Mouse (Mus musculus) erythroblast, embryonic 14.5 days (primary cell): ENCODE results near the gene Zdhhc13. TPM values are rescaled to one million over a fixed set of nuclear protein-coding genes. Genes with fewer than 3 reads are reported as not detected.

Experiments
- H3K27me3 ChIP-seq: 2 replicates; pipeline ENCODE4 v1.6.1; 2012; ENCODE audit warnings: inconsistent platforms; ENCODE audit not compliant: control insufficient read depth
- H3K36me3 ChIP-seq: 2 replicates; pipeline ENCODE4 v1.6.1; 2012; ENCODE audit warnings: mild to moderate bottlenecking, inconsistent platforms; ENCODE audit not compliant: control insufficient read depth
- H3K4me1 ChIP-seq: 2 replicates; pipeline ENCODE4 v1.6.1; 2012; ENCODE audit warnings: inconsistent platforms; ENCODE audit not compliant: control insufficient read depth
- H3K4me3 ChIP-seq: replicated peaks from 2 replicates; pipeline ENCODE3; 2012; ENCODE audit warnings: moderate library complexity, mild to moderate bottlenecking, inconsistent platforms
- H3K9me3 ChIP-seq: 2 replicates; pipeline ENCODE4 v1.6.1; 2012; ENCODE audit warnings: low read length, inconsistent platforms, mixed read lengths; ENCODE audit not compliant: control insufficient read depth
- GATA1 ChIP-seq: IDR thresholded peaks from 2 replicates; pipeline ENCODE4 v1.6.1; 2012; ENCODE audit warnings: low read length, inconsistent platforms, mixed read lengths
- TAL1 ChIP-seq: IDR thresholded peaks from 3 replicates; pipeline ENCODE4 v1.6.1; 2012; ENCODE audit warnings: low read length, inconsistent platforms, mixed read lengths
- polyA plus RNA-seq: library from polyadenylated mRNA; stranded (reverse); fragments of >175 nt; gene quantifications from 2 replicates; pipeline ENCODE4 v1.2.3, GENCODE M21; 2012

Zdhhc13 gene
- polyA plus RNA-seq, 1 experiment = 0.08 TPM

DNA sequence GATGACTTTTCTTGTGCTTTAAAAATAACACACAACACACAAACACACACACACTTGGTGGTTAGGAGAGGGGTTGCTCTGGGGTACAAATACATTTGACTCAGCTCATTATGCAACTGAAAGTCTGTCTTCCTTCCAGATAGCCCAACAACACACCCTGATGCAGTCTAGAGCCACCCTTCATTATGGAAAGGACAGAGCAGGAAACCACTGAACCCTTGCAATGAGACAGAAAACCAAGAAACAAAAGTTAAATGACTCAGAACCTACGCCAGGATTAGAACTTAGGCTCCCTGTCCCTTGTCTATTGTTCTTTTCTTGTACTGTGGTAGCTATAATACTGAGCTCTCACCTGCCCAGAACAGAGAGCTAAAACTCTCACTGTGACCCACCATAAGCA lies 28.0 kb upstream of the Zdhhc13 start:
- Histone ChIP-seq H3K9me3 (no peaks in the 10 kb centered on the region), H3K27me3 (no peaks in the 10 kb centered on the region), H3K36me3 (no peaks in the 10 kb centered on the region), H3K4me1 (no peaks in the 10 kb centered on the region), H3K4me3 (no peak overlapping the region)
- no peak for TF ChIP-seq TAL1
- no peak for TF ChIP-seq GATA1

DNA sequence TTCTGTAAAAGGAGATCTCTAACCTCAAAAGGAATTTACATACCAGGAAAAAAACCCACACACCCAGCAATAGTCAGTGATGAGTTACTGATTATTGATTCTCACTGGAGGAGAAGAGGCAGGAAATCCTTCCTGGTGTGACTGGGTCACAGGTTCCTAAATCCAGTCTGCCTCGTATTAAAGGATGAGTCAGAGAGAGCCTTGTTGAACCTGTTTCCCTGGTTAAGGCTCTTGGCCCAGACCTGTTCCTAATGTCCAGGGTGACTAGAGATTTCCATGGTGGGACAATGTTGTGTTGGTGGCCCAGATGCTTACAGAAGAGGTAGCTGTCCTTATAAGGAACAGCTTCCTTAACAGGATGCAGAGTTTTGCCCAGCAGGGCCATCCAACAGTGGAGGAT lies 26.5 kb upstream of the Zdhhc13 start:
- Histone ChIP-seq H3K36me3 (no peaks in the 10 kb centered on the region), H3K9me3 (no peaks in the 10 kb centered on the region), H3K4me1 (no peaks in the 10 kb centered on the region), H3K27me3 (no peaks in the 10 kb centered on the region), H3K4me3 (no peak overlapping the region)
- TF ChIP-seq TAL1 (no peak), GATA1 (no peak)

DNA sequence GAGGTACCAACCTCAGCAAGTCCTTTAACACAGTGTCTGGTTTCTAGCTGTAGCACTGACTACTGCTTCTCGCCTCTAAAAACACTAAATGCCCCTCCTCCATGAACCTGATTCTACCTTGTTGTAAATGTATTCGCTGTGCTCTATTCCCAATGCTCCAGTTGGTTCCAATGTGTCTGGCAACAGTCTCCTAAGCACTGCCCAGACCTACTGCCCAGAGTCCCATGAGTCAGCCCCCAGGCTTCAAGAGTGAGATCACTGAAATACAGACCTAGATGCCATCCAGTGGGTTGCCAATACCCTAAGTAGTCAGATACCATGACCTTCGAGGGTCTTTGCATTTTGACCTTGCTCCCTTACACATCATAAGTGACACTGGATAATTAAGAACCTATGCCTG lies 26.1 kb upstream of the Zdhhc13 start:
- Histone ChIP-seq H3K36me3 (no peaks in the 10 kb centered on the region), H3K4me3 (no peak overlapping the region), H3K27me3 (no peaks in the 10 kb centered on the region), H3K4me1 (no peaks in the 10 kb centered on the region), H3K9me3 (no peaks in the 10 kb centered on the region)
- no peak for TF ChIP-seq TAL1
- TF ChIP-seq GATA1 = no peak

DNA sequence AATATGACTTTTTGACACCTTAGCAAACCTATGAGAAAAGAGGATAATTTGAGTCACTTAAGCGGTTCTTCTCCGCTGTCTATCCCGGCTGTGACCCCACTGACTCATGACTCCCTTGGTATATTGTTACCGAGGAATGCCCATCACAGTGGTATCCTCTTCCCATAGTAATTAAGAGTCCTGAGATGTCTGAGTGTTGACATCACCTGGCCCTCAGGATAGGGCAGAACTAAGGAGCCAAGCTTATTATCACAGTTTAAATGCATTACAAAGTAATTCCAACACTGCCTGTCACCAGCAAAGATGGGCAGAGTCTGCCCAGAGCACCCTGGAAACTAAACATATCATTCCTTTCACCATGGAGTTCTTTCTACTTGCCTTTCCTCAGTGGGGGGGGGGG lies 22.8 kb upstream of the Zdhhc13 start:
- TF ChIP-seq GATA1 = no peak
- no peak for TF ChIP-seq TAL1
- H3K9me3 ChIP-seq = no peaks in the 10 kb centered on the region
- H3K36me3 ChIP-seq = no peaks in the 10 kb centered on the region
- no peaks in the 10 kb centered on the region for H3K4me1 ChIP-seq
- no peaks in the 10 kb centered on the region for H3K27me3 ChIP-seq
- H3K4me3 ChIP-seq = no peak overlapping the region

DNA sequence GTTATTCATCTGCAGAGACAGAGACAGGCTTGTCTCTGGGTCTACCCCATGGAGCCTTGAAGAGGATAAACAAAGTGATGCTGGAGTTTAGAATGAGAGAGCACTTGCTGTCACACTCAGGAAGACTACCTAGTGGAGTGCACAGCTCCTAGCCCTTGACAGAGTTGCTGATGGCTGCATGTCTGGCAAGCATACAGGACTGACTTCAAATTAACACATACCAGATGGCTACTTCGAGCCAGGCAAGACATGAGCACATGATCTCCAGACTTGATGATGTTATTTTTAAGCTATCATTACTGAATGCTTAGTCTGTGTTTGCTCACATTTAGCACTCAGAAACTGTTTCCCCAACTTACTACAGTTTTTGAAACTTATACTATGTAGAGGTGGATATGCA lies 19.1 kb upstream of the Zdhhc13 start:
- H3K4me1 ChIP-seq = no peaks in the 10 kb centered on the region
- no peak overlapping the region for H3K4me3 ChIP-seq
- TF ChIP-seq GATA1 (no peak), TAL1 (no peak)
- no peaks in the 10 kb centered on the region for H3K9me3 ChIP-seq
- H3K27me3 ChIP-seq = no peaks in the 10 kb centered on the region
- H3K36me3 ChIP-seq = no peaks in the 10 kb centered on the region

DNA sequence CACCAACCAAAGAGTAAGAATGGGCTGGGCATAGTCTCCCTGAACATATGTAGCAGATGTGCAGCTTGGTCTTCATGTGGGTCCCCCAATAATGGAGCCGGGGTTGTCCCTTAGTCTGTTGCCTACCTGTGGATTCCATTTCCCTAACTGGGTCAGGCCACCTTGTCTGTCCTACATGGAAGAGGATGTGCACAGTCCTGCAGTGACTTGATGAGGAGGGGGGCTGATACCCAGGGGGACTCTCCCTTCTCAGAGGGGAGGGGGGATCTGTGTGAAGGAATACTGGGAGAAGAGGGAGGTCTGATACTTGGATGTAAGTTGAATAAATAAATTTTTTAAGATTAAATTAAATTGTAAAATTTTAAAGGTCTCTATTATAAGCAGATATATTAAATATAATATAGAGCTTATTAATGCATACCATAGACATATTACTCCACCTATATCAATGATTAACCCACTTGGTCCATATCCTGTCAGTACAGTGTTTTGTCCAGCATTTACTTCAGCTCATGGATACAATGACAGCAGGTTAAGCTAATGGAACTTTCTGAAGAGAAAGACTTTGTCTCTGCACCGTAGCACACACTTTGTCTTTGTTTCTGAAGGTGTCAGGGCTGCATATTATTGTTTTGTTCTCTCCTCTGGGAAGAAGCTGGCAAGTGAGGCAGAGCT lies 16.6 kb upstream of the Zdhhc13 start:
- H3K27me3 ChIP-seq = no peaks in the 10 kb centered on the region
- H3K4me1 ChIP-seq = no peaks in the 10 kb centered on the region
- TF ChIP-seq TAL1 (no peak), GATA1 (no peak)
- H3K4me3 ChIP-seq = no peak overlapping the region
- no peaks in the 10 kb centered on the region for H3K36me3 ChIP-seq
- no peaks in the 10 kb centered on the region for H3K9me3 ChIP-seq

DNA sequence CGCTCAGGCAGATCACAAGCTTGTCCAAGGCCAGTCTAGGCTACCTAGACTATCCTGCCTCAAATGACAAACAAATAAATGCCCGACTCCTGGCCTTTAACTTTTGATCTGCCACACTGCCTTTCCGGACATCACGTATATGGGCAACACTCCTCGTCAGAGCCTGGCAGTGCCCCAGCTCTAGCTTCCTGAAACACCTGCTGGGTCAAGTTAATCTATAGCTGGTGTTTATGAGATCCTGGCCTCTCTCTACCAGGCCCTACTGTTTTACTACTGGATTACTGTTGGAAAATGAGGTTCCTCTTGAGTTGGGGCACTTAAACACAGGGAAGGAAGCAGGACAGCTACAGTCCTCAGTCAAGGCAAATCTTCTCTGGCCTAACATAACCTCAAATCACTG lies 15.5 kb upstream of the Zdhhc13 start:
- no peak for TF ChIP-seq TAL1
- no peak for TF ChIP-seq GATA1
- no peak overlapping the region for H3K4me3 ChIP-seq
- no peaks in the 10 kb centered on the region for H3K36me3 ChIP-seq
- no peaks in the 10 kb centered on the region for H3K27me3 ChIP-seq
- no peaks in the 10 kb centered on the region for H3K9me3 ChIP-seq
- H3K4me1 ChIP-seq = no peaks in the 10 kb centered on the region

DNA sequence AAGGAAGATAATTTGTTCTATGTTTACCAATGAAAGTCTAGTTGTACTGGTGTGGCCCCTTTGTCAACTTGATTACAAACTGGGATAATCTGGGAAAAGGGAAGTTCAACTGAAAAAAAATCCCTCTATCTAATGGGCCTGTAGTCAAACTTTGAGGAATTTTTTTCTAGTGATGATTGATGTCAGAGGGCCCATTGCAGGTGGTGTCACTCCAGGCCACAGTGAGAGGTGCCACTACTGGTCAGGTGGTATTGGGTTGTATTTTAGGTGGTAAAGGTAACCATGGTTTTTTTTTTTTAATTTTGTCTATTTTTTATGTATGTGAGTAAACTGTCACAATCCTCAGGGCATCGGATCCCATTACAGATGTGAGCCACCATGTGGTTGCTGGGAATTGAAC lies 14.2 kb upstream of the Zdhhc13 start:
- Histone ChIP-seq H3K36me3 (no peaks in the 10 kb centered on the region), H3K4me1 (no peaks in the 10 kb centered on the region)
- TF ChIP-seq GATA1 = no peak
- no peak for TF ChIP-seq TAL1

DNA sequence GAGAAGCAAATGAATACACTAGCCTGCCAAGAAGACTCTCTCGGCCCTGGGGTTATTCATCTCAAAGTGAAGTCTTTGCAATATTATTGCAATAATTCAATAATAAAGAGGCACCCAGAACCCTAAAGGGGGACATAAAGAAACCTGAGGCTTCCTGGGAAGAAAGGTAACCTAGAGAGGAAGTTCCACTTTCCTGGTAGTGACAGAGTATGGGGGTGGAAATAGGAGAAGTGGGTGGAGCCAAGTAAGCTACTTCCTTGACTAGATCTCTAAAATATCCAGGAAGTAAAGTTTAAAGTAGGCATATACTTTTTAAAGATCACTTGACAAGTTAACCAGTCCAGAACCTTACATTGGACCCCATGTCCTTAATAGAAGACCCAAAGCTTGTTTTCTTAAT lies 13.4 kb upstream of the Zdhhc13 start:
- TF ChIP-seq GATA1 = no peak
- TF ChIP-seq TAL1 = no peak
- Histone ChIP-seq H3K9me3 (no peaks in the 10 kb centered on the region), H3K4me1 (no peaks in the 10 kb centered on the region), H3K27me3 (no peaks in the 10 kb centered on the region), H3K36me3 (no peaks in the 10 kb centered on the region), H3K4me3 (no peak overlapping the region)

More for the DNA sequence above, 14.2 kb upstream of the Zdhhc13 start:
- H3K27me3 ChIP-seq = no peaks in the 10 kb centered on the region
- no peak overlapping the region for H3K4me3 ChIP-seq
- no peaks in the 10 kb centered on the region for H3K9me3 ChIP-seq

DNA sequence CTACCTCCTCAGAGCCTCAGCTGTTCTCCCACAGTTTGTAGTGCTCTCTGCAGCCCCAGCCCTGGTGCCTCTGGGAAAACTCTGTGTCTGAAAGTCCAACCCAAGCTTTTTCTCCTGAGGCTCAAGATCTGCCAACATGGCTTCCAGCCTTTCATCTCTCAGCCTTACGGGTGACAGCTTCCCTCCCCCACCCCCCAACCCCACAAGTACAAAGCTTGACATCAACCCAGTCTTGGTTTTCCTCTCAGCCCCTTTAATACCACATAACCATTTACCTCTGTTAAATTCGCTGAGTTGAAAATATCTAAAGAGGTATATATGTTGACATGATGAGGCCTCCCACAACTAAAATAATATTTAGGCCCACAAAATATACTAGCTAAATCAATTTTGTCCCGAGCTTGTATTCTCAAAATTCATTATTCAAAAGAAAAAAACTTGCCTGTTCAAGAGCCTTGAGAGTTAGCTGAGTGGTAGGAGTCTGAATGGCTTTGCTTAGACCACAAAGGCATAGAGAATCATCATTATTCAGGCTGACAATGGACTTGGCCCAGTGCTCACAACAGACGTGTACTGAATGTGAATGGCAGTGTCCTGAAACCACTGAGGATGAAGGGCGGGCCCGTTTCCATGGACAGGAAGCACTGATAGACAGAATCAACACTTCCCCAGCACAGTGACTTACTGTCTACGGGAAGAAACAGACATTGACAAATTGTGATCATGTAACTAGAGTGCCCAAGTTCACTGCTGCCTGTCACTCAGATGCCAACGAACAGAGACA lies 10.9 kb upstream of the Zdhhc13 start:
- Histone ChIP-seq H3K9me3 (no peaks in the 10 kb centered on the region), H3K4me3 (no peak overlapping the region), H3K36me3 (no peaks in the 10 kb centered on the region), H3K4me1 (no peaks in the 10 kb centered on the region), H3K27me3 (no peaks in the 10 kb centered on the region)
- no peak for TF ChIP-seq TAL1
- no peak for TF ChIP-seq GATA1
